Mouse (Mus musculus) spleen, postnatal 10 days (tissue): ENCODE data around the gene Sac3d1.
A peak's percentile ranks its signal among the peaks of the same experiment; 100 is the strongest.

Source experiments
- DNase-seq, 2 experiments: peaks; one replicate each; pipeline ENCODE4 v3.0.0; 2021 to 2022; ENCODE audit warnings: low spot score in 2 of 2

Gene Sac3d1

GRCm38 (mm10) chr19:6121761-6122160, 3.3 kb upstream of the Sac3d1 start:
- no peak for DNase-seq

- no peak for DNase-seq
Measured at GRCm38 (mm10) chr19:6118677-6119185, 281 bp upstream of the Sac3d1 start.

- DNase-seq, result peak in 1 of 2 experiments; percentile 17
Measured at GRCm38 (mm10) chr19:6117346-6117985, 984 bp downstream of the Sac3d1 start.

GRCm38 (mm10) chr19:6116113-6116850, 2.2 kb downstream of the Sac3d1 start:
- DNase-seq, result peak in 1 of 2 experiments; percentile 15

GRCm38 (mm10) chr19:6113116-6113515, 5.3 kb downstream of the Sac3d1 start:
- no peak for DNase-seq

- no peak for DNase-seq
Measured at GRCm38 (mm10) chr19:6105586-6105985, 12.9 kb downstream of the Sac3d1 start, which contains the start of gene Naaladl1. Gene Naaladl1, plus strand, starts transcription at chr19:6105782.

GRCm38 (mm10) chr19:6104476-6104875, 14.0 kb downstream of the Sac3d1 start:
- no peak for DNase-seq

GRCm38 (mm10) chr19:6102169-6102853, 16.1 kb downstream of the Sac3d1 start:
- peak; percentile 78 to 86 for DNase-seq

GRCm38 (mm10) chr19:6101186-6101585, 17.3 kb downstream of the Sac3d1 start:
- DNase-seq, result no peak

GRCm38 (mm10) chr19:6097847-6098246, 20.6 kb downstream of the Sac3d1 start:
- no peak for DNase-seq

- DNase-seq, result no peak
Measured at GRCm38 (mm10) chr19:6094119-6094518, 24.3 kb downstream of the Sac3d1 start, which contains the start of gene AC131692.1. Gene AC131692.1, plus strand, starts transcription at chr19:6094419.

- no peak for DNase-seq
Measured at GRCm38 (mm10) chr19:6088841-6089240, 29.6 kb downstream of the Sac3d1 start.

GRCm38 (mm10) chr19:6085417-6085879, 33.0 kb downstream of the Sac3d1 start:
- peak; percentile 63 to 83 for DNase-seq

GRCm38 (mm10) chr19:6084478-6085248, 33.8 kb downstream of the Sac3d1 start, which contains the start of the genes Zfpl1 and Cdca5:
Gene Zfpl1, minus strand, starts transcription at chr19:6084956.
Gene Cdca5, plus strand, starts transcription at chr19:6084983.
- DNase-seq, result peak; percentile 93 to 97

GRCm38 (mm10) chr19:6082156-6082555, 36.3 kb downstream of the Sac3d1 start, which contains the start of gene Gm28374:
Gene Gm28374, minus strand, starts transcription at chr19:6082256.
- no peak for DNase-seq

GRCm38 (mm10) chr19:6079983-6080480, 38.4 kb downstream of the Sac3d1 start, which contains the start of gene Tmem262:
Gene Tmem262, plus strand, starts transcription at chr19:6080033.
- no peak for DNase-seq

GRCm38 (mm10) chr19:6076564-6077393, 41.7 kb downstream of the Sac3d1 start, which contains the start of gene Vps51:
Gene Vps51, minus strand, starts transcription at chr19:6077231.
- DNase-seq, result peak; percentile 79 to 87

GRCm38 (mm10) chr19:6073889-6074288, 44.6 kb downstream of the Sac3d1 start:
- DNase-seq, result no peak

- no peak for DNase-seq
Measured at GRCm38 (mm10) chr19:6071261-6071660, 47.2 kb downstream of the Sac3d1 start.
